Mouse (Mus musculus): ENCODE measurements around the gene Myo10. TPM values are rescaled to one million over a fixed set of nuclear protein-coding genes. Genes with fewer than 3 reads are reported as not detected.

Gene Myo10
- 24.4 and 29.4 TPM in 2 replicates for polyA plus RNA-seq (2014; fragmentation: Nextera tagmentation; extraction: Ambion mirVana)

GRCm38 (mm10) chr15:25622200-25622866 lies at the start of gene Myo10:
Gene Myo10, plus strand, starts transcription at chr15:25622525.
- Histone ChIP-seq H3K27ac (peak within 1 kb of the TSS; percentile 2; the same call in 1 of the 2 replicates), H3K9me3 (ENCODE audit: control insufficient read depth, low read length) (no peaks in the 10 kb centered on the region), H3K36me3 (replicated peaks; ENCODE audit: control insufficient read depth, insufficient read depth) (no peaks in the 10 kb centered on the region), H3K4me3 (replicated peaks; ENCODE audit: low read length) (peak within 1 kb of the TSS; percentile 56), H3K4me1 (replicated peaks; ENCODE audit: control insufficient read depth, insufficient read depth, low read length) (0 out of 2 replicates have a peak, but pooled peaks cover 4% of the 10 kb centered on the region), H3K9ac (peak within 1 kb of the TSS; percentile 63), H3K4me2 (replicated peaks) (peak within 1 kb of the TSS; percentile 86), H3K27me3 (ENCODE audit: control insufficient read depth, insufficient read depth, low read length) (0 out of 2 replicates have a peak, but pooled peaks cover 11% of the 10 kb centered on the region)
- ATAC-seq (ENCODE audit: low FRiP score) (peak; percentile 94), DNase-seq (ENCODE audit: low spot score) (peak; percentile 94)
- WGBS = under 1% methylated on average over 53 of the region's 53 CpGs

- H3K27ac ChIP-seq = no peak overlapping the region
- H3K4me1 ChIP-seq (replicated peaks; ENCODE audit: control insufficient read depth, insufficient read depth, low read length) = no peaks in the 10 kb centered on the region
These were observed 49.2 kb upstream of the Myo10 start for GRCm38 (mm10) chr15:25573113-25573512.

GRCm38 (mm10) chr15:25573876-25574601 lies 48.3 kb upstream of the Myo10 start:
- Histone ChIP-seq H3K36me3 (replicated peaks; ENCODE audit: control insufficient read depth, insufficient read depth) (no peaks in the 10 kb centered on the region), H3K9me3 (ENCODE audit: control insufficient read depth, low read length) (no peaks in the 10 kb centered on the region)

More at GRCm38 (mm10) chr15:25573113-25573512, 49.2 kb upstream of the Myo10 start:
- Histone ChIP-seq H3K9ac (no peak overlapping the region), H3K4me3 (replicated peaks; ENCODE audit: low read length) (no peak overlapping the region), H3K9me3 (ENCODE audit: control insufficient read depth, low read length) (no peaks in the 10 kb centered on the region), H3K4me2 (replicated peaks) (no peak overlapping the region), H3K27me3 (ENCODE audit: control insufficient read depth, insufficient read depth, low read length) (no peaks in the 10 kb centered on the region), H3K36me3 (replicated peaks; ENCODE audit: control insufficient read depth, insufficient read depth) (no peaks in the 10 kb centered on the region)
- WGBS = 81% methylated on average over 3 of the region's 3 CpGs
- no peak for ATAC-seq (ENCODE audit: low FRiP score)
- no peak for DNase-seq (ENCODE audit: low spot score)

GRCm38 (mm10) chr15:25577327-25578051 lies 44.8 kb upstream of the Myo10 start:
- Histone ChIP-seq H3K36me3 (replicated peaks; ENCODE audit: control insufficient read depth, insufficient read depth) (no peaks in the 10 kb centered on the region), H3K27ac (no peak overlapping the region), H3K4me2 (replicated peaks) (no peak overlapping the region), H3K9me3 (ENCODE audit: control insufficient read depth, low read length) (no peaks in the 10 kb centered on the region), H3K9ac (no peak overlapping the region), H3K27me3 (ENCODE audit: control insufficient read depth, insufficient read depth, low read length) (no peaks in the 10 kb centered on the region), H3K4me1 (replicated peaks; ENCODE audit: control insufficient read depth, insufficient read depth, low read length) (no peaks in the 10 kb centered on the region), H3K4me3 (replicated peaks; ENCODE audit: low read length) (no peak overlapping the region)
- 84% methylated on average over 8 of the region's 8 CpGs for WGBS
- no peak for DNase-seq (ENCODE audit: low spot score)
- ATAC-seq (ENCODE audit: low FRiP score) = no peak

More at GRCm38 (mm10) chr15:25573876-25574601, 48.3 kb upstream of the Myo10 start:
- Histone ChIP-seq H3K4me1 (replicated peaks; ENCODE audit: control insufficient read depth, insufficient read depth, low read length) (no peaks in the 10 kb centered on the region), H3K27me3 (ENCODE audit: control insufficient read depth, insufficient read depth, low read length) (no peaks in the 10 kb centered on the region), H3K4me3 (replicated peaks; ENCODE audit: low read length) (no peak overlapping the region), H3K4me2 (replicated peaks) (no peak overlapping the region), H3K27ac (no peak overlapping the region), H3K9ac (no peak overlapping the region)
- ATAC-seq (ENCODE audit: low FRiP score) = no peak
- WGBS = 83% methylated on average over 7 of the region's 7 CpGs
- DNase-seq (ENCODE audit: low spot score) = no peak

- no peaks in the 10 kb centered on the region for H3K4me1 ChIP-seq (replicated peaks; ENCODE audit: control insufficient read depth, insufficient read depth, low read length)
- H3K4me2 ChIP-seq (replicated peaks) = no peak overlapping the region
- WGBS = 86% methylated on average over 4 of the region's 4 CpGs
- no peak for ATAC-seq (ENCODE audit: low FRiP score)
- no peak overlapping the region for H3K27ac ChIP-seq
- no peak overlapping the region for H3K4me3 ChIP-seq (replicated peaks; ENCODE audit: low read length)
- H3K27me3 ChIP-seq (ENCODE audit: control insufficient read depth, insufficient read depth, low read length) = no peaks in the 10 kb centered on the region
- H3K9me3 ChIP-seq (ENCODE audit: control insufficient read depth, low read length) = no peaks in the 10 kb centered on the region
- H3K9ac ChIP-seq = no peak overlapping the region
- DNase-seq (ENCODE audit: low spot score) = no peak
- H3K36me3 ChIP-seq (replicated peaks; ENCODE audit: control insufficient read depth, insufficient read depth) = no peaks in the 10 kb centered on the region
These were observed 44.0 kb upstream of the Myo10 start for GRCm38 (mm10) chr15:25578369-25578768.

GRCm38 (mm10) chr15:25580731-25581130 lies 41.6 kb upstream of the Myo10 start:
- 57% methylated on average over 6 of the region's 6 CpGs for WGBS
- Histone ChIP-seq H3K9me3 (ENCODE audit: control insufficient read depth, low read length) (no peaks in the 10 kb centered on the region), H3K9ac (no peak overlapping the region), H3K4me2 (replicated peaks) (no peak overlapping the region), H3K27me3 (ENCODE audit: control insufficient read depth, insufficient read depth, low read length) (no peaks in the 10 kb centered on the region), H3K4me3 (replicated peaks; ENCODE audit: low read length) (no peak overlapping the region), H3K27ac (no peak overlapping the region), H3K36me3 (replicated peaks; ENCODE audit: control insufficient read depth, insufficient read depth) (no peaks in the 10 kb centered on the region), H3K4me1 (replicated peaks; ENCODE audit: control insufficient read depth, insufficient read depth, low read length) (no peaks in the 10 kb centered on the region)
- ATAC-seq (ENCODE audit: low FRiP score) = no peak
- DNase-seq (ENCODE audit: low spot score) = no peak

- Histone ChIP-seq H3K4me2 (replicated peaks) (no peak overlapping the region), H3K4me3 (replicated peaks; ENCODE audit: low read length) (no peak overlapping the region), H3K36me3 (replicated peaks; ENCODE audit: control insufficient read depth, insufficient read depth) (no peaks in the 10 kb centered on the region), H3K27ac (no peak overlapping the region), H3K4me1 (replicated peaks; ENCODE audit: control insufficient read depth, insufficient read depth, low read length) (no peaks in the 10 kb centered on the region), H3K9me3 (ENCODE audit: control insufficient read depth, low read length) (no peaks in the 10 kb centered on the region), H3K9ac (no peak overlapping the region), H3K27me3 (ENCODE audit: control insufficient read depth, insufficient read depth, low read length) (no peaks in the 10 kb centered on the region)
- ATAC-seq (ENCODE audit: low FRiP score) = no peak
- no peak for DNase-seq (ENCODE audit: low spot score)
- whole genome bisulfite sequencing = 71% methylated on average over 6 of the region's 6 CpGs
These were observed 40.3 kb upstream of the Myo10 start for GRCm38 (mm10) chr15:25582055-25582454.

GRCm38 (mm10) chr15:25583361-25583760 lies 39.0 kb upstream of the Myo10 start:
- no peak for ATAC-seq (ENCODE audit: low FRiP score)

GRCm38 (mm10) chr15:25586828-25587227 lies 35.5 kb upstream of the Myo10 start:
- DNase-seq (ENCODE audit: low spot score) = no peak
- Histone ChIP-seq H3K4me3 (replicated peaks; ENCODE audit: low read length) (no peak overlapping the region), H3K27me3 (ENCODE audit: control insufficient read depth, insufficient read depth, low read length) (no peaks in the 10 kb centered on the region), H3K27ac (no peak overlapping the region), H3K9me3 (ENCODE audit: control insufficient read depth, low read length) (no peaks in the 10 kb centered on the region), H3K9ac (no peak overlapping the region), H3K4me2 (replicated peaks) (no peak overlapping the region), H3K36me3 (replicated peaks; ENCODE audit: control insufficient read depth, insufficient read depth) (no peaks in the 10 kb centered on the region), H3K4me1 (replicated peaks; ENCODE audit: control insufficient read depth, insufficient read depth, low read length) (no peaks in the 10 kb centered on the region)
- 74% methylated on average over 3 of the region's 3 CpGs for WGBS
- no peak for ATAC-seq (ENCODE audit: low FRiP score)

More at GRCm38 (mm10) chr15:25583361-25583760, 39.0 kb upstream of the Myo10 start:
- no peaks in the 10 kb centered on the region for H3K36me3 ChIP-seq (replicated peaks; ENCODE audit: control insufficient read depth, insufficient read depth)
- H3K9me3 ChIP-seq (ENCODE audit: control insufficient read depth, low read length) = no peaks in the 10 kb centered on the region
- no peaks in the 10 kb centered on the region for H3K4me1 ChIP-seq (replicated peaks; ENCODE audit: control insufficient read depth, insufficient read depth, low read length)
- DNase-seq (ENCODE audit: low spot score) = no peak
- H3K27me3 ChIP-seq (ENCODE audit: control insufficient read depth, insufficient read depth, low read length) = no peaks in the 10 kb centered on the region
- 91% methylated on average over 8 of the region's 8 CpGs for WGBS
- no peak overlapping the region for H3K4me3 ChIP-seq (replicated peaks; ENCODE audit: low read length)
- H3K4me2 ChIP-seq (replicated peaks) = no peak overlapping the region
- H3K9ac ChIP-seq = no peak overlapping the region
- no peak overlapping the region for H3K27ac ChIP-seq
